Mouse (Mus musculus): ENCODE data around the gene Skint11.

Gene Skint11

GRCm38 (mm10) chr4:114163084-114163483 is at the start of gene Skint11:
Gene Skint11 (plus strand): TSS chr4:114163384.
- DNase-seq, result no peak

GRCm38 (mm10) chr4:114161149-114161548 is 2.0 kb upstream of the Skint11 start:
- no peak for DNase-seq

- peak; percentile 4 to 45 for DNase-seq
Observed at GRCm38 (mm10) chr4:114172898-114173297, 9.7 kb downstream of the Skint11 start.

- peak; percentile 31 to 44 for DNase-seq
Observed at GRCm38 (mm10) chr4:114256906-114257305, 93.7 kb downstream of the Skint11 start.
